Mouse (Mus musculus) hindbrain, embryonic 15.5 days (tissue): ENCODE results near the gene Tmem221. TPM values are rescaled to one million over a fixed set of nuclear protein-coding genes. Genes with fewer than 3 reads are reported as not detected.

Source experiments
- ATAC-seq: fragments of 200-750 bp; cut with Nextera tagmentation; 2 replicates; pipeline ENCODE4 v1.8.0; 2017; ENCODE audit warnings: low read depth, moderate number of reproducible peaks, moderate TSS enrichment; ENCODE audit not compliant: low FRiP score
- H3K27ac ChIP-seq: fragments of 300-500 bp; sonication (generic); replicated peaks from 2 replicates; pipeline ENCODE4 v1.5.1; 2015; ENCODE audit warnings: mild to moderate bottlenecking, inconsistent platforms
- H3K27me3 ChIP-seq: fragments of 300-500 bp; sonication (generic); 2 replicates; pipeline ENCODE4 v1.6.1; 2015; ENCODE audit warnings: control low read depth, inconsistent platforms
- H3K36me3 ChIP-seq: fragments of 300-500 bp; sonication (generic); 2 replicates; pipeline ENCODE4 v1.6.1; 2015; ENCODE audit warnings: control low read depth, inconsistent platforms
- H3K4me1 ChIP-seq: fragments of 300-500 bp; sonication (generic); replicated peaks from 2 replicates; pipeline ENCODE4 v1.6.1; 2015; ENCODE audit warnings: control low read depth, inconsistent platforms
- H3K4me2 ChIP-seq: fragments of 300-500 bp; sonication (generic); 2 replicates; pipeline ENCODE4 v1.6.1; 2015; ENCODE audit warnings: moderate library complexity, mild to moderate bottlenecking, inconsistent platforms
- H3K4me3 ChIP-seq: fragments of 300-500 bp; sonication (generic); 2 replicates; pipeline ENCODE4 v1.5.1; 2015; ENCODE audit warnings: mild to moderate bottlenecking, inconsistent platforms
- H3K9ac ChIP-seq: fragments of 300-500 bp; sonication (generic); 2 replicates; pipeline ENCODE4 v1.6.1; 2015; ENCODE audit warnings: inconsistent platforms
- H3K9me3 ChIP-seq: fragments of 300-500 bp; sonication (generic); 2 replicates; pipeline ENCODE4 v1.6.1; 2016; ENCODE audit warnings: control low read depth, inconsistent platforms
- WGBS: fragments of 180-500 bp; shearing (Covaris S2); methylation state at CpG from one replicate; pipeline ENCODE4 v1.1.7; 2015; 5-methylcytosine and 5-hydroxymethylcytosine counted together
- polyA plus RNA-seq: library from polyadenylated mRNA; unstranded; fragments of >200 nt; fragmentation: Nextera tagmentation; extraction: Ambion mirVana; gene quantifications from 2 replicates; pipeline ENCODE4 v1.2.1, GENCODE M21; 2015

Gene Tmem221
- polyA plus RNA-seq, 1 experiment from 2014 or later, result 0.21 TPM

DNA sequence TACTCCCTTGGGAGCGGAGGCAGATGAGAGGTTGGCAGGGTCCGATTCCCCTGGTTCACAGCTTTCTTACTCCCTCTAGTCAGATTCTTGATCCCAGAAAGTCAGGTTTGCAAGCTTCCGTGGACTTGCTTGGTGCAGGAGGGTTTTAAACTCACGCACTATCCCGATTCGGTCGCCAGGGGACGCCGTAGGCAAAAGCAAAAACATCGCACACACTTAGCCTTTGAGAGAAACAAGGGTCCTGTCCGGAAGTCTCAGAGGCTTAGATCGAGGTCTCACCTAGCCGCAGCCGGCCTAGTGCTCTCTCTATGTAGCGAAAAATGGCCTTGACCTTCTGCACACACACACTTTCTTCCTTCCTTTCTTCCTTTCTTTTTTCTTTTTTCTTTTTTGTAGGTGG is 2.7 kb upstream of the Tmem221 start:
- no peak for ATAC-seq
- Histone ChIP-seq H3K9me3 (no peaks in the 10 kb centered on the region; the same call in 1 of the 2 replicates), H3K27ac (no peak overlapping the region), H3K4me2 (no peak overlapping the region), H3K27me3 (peaks cover 74% of the 10 kb centered on the region), H3K4me1 (peaks cover 20% of the 10 kb centered on the region), H3K9ac (no peak overlapping the region), H3K4me3 (no peak overlapping the region), H3K36me3 (no peaks in the 10 kb centered on the region)
- 4% methylated on average over 15 of the region's 15 CpGs for WGBS

DNA sequence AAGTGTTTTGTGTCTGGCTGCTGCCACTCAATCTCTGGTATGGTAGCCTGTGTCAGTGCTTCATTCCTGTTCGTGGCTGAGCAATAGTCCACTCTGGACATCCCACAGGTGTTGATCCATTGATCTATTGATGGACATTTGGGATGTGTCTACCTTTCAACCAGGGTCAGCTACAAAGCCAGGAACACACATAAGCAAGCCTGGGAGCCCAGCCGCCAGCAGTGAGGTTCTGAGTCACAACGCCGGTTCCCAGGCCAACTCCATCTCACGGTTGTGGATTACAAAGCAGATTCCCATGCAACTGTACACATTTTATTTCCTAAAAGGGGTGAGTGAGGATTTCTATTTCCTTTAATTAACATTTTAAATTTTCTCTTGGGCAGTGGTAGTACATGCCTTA is 2.1 kb upstream of the Tmem221 start:
- H3K4me1 ChIP-seq, result peaks cover 20% of the 10 kb centered on the region
- 84% methylated on average over 5 of the region's 5 CpGs for whole genome bisulfite sequencing
- no peak overlapping the region for H3K27ac ChIP-seq
- H3K9me3 ChIP-seq, result no peaks in the 10 kb centered on the region; the same call in 1 of the 2 replicates
- no peak for ATAC-seq
- H3K9ac ChIP-seq, result no peak overlapping the region
- no peak overlapping the region for H3K4me3 ChIP-seq
- H3K4me2 ChIP-seq, result no peak overlapping the region
- peaks cover 80% of the 10 kb centered on the region for H3K27me3 ChIP-seq
- H3K36me3 ChIP-seq, result no peaks in the 10 kb centered on the region

DNA sequence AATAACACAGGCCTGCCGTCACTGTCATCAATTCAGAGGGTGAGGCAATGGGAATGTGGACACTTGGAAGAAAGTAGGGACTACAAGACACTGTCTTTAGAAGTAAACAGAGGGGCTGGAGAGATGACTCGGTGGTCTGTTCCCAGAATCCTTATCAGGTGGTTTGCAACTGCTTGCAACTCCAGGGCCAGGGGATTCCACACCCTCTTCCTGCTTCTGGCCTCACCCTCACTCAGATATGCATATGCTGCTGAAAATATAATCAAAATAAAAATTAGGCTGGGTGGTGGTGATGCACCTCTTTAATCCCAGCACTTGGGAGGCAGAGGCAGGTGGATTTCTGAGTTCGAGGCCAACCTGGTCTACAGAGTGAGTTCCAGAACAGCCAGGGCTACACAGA is 1.4 kb upstream of the Tmem221 start:
- Histone ChIP-seq H3K4me3 (no peak overlapping the region), H3K4me2 (no peak overlapping the region), H3K27me3 (peaks cover 81% of the 10 kb centered on the region), H3K9ac (no peak overlapping the region), H3K4me1 (peaks cover 20% of the 10 kb centered on the region), H3K9me3 (no peaks in the 10 kb centered on the region; the same call in 1 of the 2 replicates), H3K27ac (no peak overlapping the region), H3K36me3 (no peaks in the 10 kb centered on the region)
- no peak for ATAC-seq
- 84% methylated on average over 3 of the region's 3 CpGs for WGBS

DNA sequence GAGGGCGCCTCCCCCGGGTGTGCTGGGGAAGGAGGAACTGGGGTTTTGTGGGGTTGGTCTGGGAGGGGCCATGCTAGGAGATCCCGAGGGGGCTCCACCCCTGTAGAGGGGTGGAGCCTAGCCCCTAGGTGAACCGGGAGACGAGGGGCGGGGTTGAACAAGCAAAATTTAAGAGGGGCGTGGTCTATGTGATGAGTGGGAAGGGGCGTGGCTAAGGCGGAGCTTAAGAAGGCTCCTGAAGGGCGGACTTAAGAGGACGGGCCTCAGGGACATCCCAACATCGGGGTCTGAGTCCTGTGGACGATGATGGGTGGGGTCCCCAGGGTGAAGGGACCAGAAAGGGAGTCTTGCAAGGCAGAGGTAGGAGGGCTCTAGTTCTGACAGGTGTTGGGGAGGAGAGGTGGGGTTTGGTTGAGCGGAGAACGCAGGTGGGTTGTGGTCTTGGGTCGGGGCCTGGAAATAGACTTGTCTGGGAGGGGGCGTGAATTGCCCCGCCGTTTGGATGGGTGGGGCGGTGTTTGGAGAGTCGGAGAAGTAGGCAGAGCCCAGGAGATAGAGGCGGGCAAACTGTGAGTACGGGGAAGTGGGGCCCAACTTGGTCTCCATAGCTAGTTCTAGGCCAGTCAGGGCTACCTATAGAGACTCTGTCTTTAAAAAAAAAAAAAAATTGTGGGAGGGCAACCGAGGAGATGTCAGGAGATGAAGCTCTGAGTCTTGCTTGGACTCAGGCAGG is 453 bp upstream of the Tmem221 start:
- Histone ChIP-seq H3K36me3 (no peaks in the 10 kb centered on the region), H3K4me2 (peak overlapping the region; percentile 46), H3K9me3 (no peaks in the 10 kb centered on the region; the same call in 1 of the 2 replicates), H3K4me3 (peak overlapping the region; percentile 25), H3K4me1 (peaks cover 20% of the 10 kb centered on the region), H3K27ac (no peak overlapping the region), H3K27me3 (peaks cover 84% of the 10 kb centered on the region), H3K9ac (no peak overlapping the region)
- WGBS, result 4% methylated on average over 24 of the region's 24 CpGs
- ATAC-seq, result no peak

DNA sequence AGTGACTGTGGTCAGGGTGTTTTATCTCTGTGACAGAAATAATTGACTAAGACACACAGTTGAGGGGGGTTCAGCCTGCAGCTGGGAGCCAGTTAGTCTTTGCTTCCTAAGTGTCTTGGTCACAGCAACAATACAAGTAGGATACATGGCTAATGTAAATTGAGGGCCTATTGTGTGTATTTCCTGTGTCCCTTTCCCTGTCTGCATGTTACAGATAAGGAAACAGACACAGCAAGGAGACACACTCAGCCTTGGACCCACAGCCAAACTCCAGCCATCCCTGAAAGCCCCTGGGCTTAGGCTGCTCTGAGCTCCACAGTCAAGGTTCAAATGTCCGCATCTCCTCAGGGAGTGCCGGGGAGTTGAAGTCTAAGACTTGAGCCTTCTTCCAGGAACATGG is 4.0 kb downstream of the Tmem221 start:
- Histone ChIP-seq H3K27me3 (peaks cover 42% of the 10 kb centered on the region), H3K9ac (no peak overlapping the region), H3K36me3 (no peaks in the 10 kb centered on the region), H3K9me3 (no peaks in the 10 kb centered on the region), H3K27ac (no peak overlapping the region), H3K4me1 (peaks cover 11% of the 10 kb centered on the region), H3K4me2 (no peak overlapping the region), H3K4me3 (no peak overlapping the region)
- WGBS, result 81% methylated on average over 2 of the region's 2 CpGs
- ATAC-seq, result no peak

DNA sequence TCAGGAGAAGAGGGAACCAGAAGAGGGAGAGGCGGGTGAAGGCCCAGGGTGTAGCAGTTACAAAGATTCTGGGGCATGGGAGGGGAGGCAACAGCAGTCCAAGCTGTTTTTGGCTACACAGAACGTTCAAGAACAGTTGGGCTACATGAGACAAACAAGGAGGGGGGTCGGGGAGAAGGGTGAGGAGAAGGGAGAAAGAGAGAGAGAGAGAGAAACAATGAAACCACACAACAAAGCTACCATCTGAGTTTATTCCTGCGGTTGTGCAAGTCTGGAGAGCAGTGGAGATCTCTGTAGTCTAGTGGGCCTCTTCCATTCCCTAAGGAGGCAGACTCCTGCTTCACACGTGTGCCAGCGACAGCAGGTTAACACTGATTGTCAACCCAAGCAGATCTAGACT is 4.7 kb downstream of the Tmem221 start:
- Histone ChIP-seq H3K4me3 (no peak overlapping the region), H3K27ac (no peak overlapping the region), H3K27me3 (peaks cover 36% of the 10 kb centered on the region), H3K9me3 (no peaks in the 10 kb centered on the region), H3K4me2 (no peak overlapping the region), H3K4me1 (peaks cover 9% of the 10 kb centered on the region), H3K9ac (no peak overlapping the region), H3K36me3 (no peaks in the 10 kb centered on the region)
- WGBS, result 68% methylated on average over 6 of the region's 6 CpGs
- no peak for ATAC-seq

DNA sequence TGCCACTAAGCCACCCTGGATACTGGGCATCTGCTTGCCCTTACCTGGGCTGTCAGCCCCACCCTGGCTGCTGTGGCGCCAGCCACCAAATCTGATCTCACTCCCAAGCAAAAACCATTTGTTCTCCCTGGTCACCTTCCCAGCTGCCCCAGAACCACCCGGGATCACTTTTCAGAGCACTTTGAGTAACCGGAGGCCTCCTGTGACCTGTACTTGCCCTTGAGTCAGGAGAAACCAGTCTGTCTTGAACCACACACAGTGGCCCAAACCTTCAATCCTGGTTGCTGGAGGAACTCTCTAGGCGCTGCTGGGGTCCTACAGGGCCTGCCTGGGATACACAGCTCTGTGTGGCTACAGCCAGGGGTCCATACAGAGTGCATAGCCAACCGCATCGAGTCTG is 5.9 kb downstream of the Tmem221 start:
- ATAC-seq, result no peak
- no peak overlapping the region for H3K9ac ChIP-seq
- no peaks in the 10 kb centered on the region for H3K4me1 ChIP-seq
- peaks cover 24% of the 10 kb centered on the region for H3K27me3 ChIP-seq
- no peaks in the 10 kb centered on the region for H3K9me3 ChIP-seq
- no peak overlapping the region for H3K4me2 ChIP-seq
- WGBS, result 70% methylated on average over 6 of the region's 6 CpGs
- H3K4me3 ChIP-seq, result no peak overlapping the region
- no peak overlapping the region for H3K27ac ChIP-seq
- H3K36me3 ChIP-seq, result peaks cover 5% of the 10 kb centered on the region; the same call in 1 of the 2 replicates

DNA sequence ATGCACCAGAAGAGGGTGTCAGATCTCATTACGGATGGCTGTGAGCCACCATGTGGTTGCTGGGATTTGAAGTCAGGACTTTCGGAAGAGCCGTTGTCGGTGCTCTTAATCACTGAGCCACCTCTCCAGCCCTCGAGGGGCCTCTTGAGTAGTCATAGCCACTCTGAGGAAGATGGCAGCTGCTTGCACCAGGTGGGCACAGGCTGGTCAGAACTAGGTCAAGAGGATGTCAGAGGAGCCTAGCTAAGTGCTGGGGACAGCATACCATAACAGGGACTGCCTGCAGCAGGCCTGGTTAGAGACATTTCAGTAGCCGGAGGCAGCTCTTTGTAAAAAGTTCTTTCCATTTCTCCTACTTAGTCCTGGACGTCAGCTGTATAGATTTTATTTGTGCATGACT is 7.9 kb downstream of the Tmem221 start:
- no peak overlapping the region for H3K9ac ChIP-seq
- peaks cover 15% of the 10 kb centered on the region for H3K36me3 ChIP-seq
- no peaks in the 10 kb centered on the region for H3K4me1 ChIP-seq
- H3K27me3 ChIP-seq, result 0 out of 2 replicates have a peak, but pooled peaks cover 4% of the 10 kb centered on the region
- no peak for ATAC-seq
- WGBS, result 70% methylated on average over 7 of the region's 7 CpGs
- no peak overlapping the region for H3K27ac ChIP-seq
- H3K9me3 ChIP-seq, result no peaks in the 10 kb centered on the region
- H3K4me2 ChIP-seq, result no peak overlapping the region
- H3K4me3 ChIP-seq, result no peak overlapping the region

DNA sequence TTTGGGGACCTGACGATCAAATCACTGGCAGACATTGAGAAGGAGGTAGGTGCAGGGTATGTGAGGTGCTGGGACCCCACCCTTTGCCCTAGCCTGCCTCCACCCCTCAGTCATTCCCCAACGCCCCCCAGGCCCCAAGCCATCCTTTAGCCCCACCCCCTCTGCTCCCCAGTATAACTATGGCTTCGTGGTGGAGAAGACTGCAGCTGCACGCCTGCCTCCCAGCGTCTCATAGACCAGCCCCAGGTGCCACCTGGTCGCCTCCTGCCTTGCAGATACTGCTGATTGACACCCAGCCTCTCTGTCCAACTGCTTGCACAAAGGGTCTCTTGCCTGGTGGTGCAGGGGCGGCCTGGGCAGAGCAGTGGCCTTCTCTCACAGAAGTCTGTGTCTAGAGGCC is 11.1 kb downstream of the Tmem221 start:
- H3K4me1 ChIP-seq, result peaks cover 10% of the 10 kb centered on the region
- peaks cover 18% of the 10 kb centered on the region for H3K36me3 ChIP-seq
- ATAC-seq, result no peak
- H3K9ac ChIP-seq, result no peak overlapping the region
- no peaks in the 10 kb centered on the region for H3K27me3 ChIP-seq
- no peak overlapping the region for H3K27ac ChIP-seq
- no peaks in the 10 kb centered on the region for H3K9me3 ChIP-seq
- H3K4me2 ChIP-seq, result no peak overlapping the region
- H3K4me3 ChIP-seq, result no peak overlapping the region
- WGBS, result 89% methylated on average over 7 of the region's 7 CpGs

DNA sequence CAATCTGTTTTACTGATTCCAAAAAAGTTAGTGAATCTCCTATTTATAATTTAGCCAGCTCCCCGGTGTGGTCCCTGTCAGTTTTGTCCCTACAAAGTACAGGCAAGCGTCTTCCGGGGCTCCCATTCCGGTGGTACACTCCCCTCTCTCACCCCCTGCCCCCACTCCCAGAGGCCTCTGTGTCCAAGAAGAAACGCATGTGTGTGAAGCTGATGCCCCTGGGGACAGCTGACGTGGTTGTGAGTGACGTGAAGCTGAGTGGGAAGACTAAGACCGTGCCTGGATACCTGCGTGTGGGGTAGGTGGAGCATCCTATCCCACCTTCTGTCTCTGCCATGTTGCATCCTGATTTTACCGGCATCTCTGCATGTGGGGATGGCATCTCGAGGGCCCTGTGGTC is 13.6 kb downstream of the Tmem221 start:
- Histone ChIP-seq H3K4me3 (no peak overlapping the region), H3K27me3 (no peaks in the 10 kb centered on the region), H3K27ac (no peak overlapping the region), H3K36me3 (peaks cover 18% of the 10 kb centered on the region), H3K9me3 (no peaks in the 10 kb centered on the region), H3K4me2 (no peak overlapping the region), H3K9ac (no peak overlapping the region), H3K4me1 (peaks cover 10% of the 10 kb centered on the region)
- WGBS, result 92% methylated on average over 11 of the region's 11 CpGs
- ATAC-seq, result no peak

DNA sequence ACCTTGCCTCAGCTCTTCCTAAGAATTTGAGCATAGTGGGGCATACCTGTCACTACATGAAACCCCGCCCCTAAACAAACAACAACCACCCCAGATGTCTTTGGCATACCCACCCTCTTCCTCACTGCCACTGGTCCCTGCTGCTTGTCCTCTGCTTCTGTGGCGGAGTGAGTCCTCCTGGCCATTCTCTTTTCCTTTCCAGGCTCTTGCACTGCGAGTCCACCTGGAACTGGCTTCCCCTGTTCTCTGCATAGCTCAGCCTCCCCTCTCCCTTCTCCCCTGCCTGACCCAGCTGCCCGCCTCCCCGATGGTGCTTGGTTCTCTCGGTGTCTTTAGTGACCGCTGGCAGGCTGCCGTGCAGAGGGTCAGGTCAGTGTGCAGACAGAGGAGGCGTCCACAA is 14.9 kb downstream of the Tmem221 start:
- Histone ChIP-seq H3K4me2 (peak overlapping the region; percentile 55), H3K4me3 (peak overlapping the region; percentile 75), H3K4me1 (peaks cover 10% of the 10 kb centered on the region), H3K27ac (no peak overlapping the region), H3K27me3 (no peaks in the 10 kb centered on the region), H3K9ac (peak overlapping the region; percentile 70; the same call in 1 of the 2 replicates), H3K9me3 (no peaks in the 10 kb centered on the region), H3K36me3 (peaks cover 18% of the 10 kb centered on the region)
- WGBS, result 86% methylated on average over 9 of the region's 9 CpGs
- no peak for ATAC-seq

DNA sequence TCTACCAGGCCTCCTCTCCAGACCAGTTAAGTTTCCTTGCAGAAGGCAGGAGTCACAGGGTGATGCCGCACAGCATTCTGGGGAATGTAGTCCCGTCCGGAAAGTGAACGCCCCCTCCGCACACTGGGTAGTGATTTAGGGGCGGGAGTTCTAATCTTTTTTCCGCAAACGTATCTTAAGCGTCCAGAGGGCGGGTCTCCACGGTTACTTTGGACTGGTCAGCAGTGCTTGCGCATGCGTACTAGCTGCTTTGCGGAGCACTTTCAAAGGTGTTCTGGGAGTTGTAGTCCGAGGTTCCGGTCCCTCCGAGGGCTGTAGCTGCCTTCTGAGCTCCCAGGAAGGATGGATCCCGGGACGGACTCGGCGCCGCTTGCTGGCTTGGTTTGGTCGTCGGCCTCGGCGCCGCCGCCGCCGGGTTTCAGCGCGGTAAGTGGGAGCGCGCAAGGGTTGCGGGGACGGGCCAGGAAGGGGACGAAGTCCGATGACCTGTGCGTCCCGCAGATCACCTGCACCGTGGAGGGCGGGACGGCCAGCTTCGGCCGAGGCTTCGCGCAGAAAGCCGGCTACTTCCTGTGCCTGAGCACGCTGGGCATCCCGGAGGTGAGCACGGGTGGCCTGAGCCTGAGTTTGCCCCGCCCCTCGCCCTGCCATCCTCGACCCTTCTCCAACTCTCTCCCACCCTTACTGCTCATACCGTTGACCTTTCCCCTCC is 15.9 kb downstream of the Tmem221 start, which contains the start of gene Mvb12a:
Mvb12a (plus strand) TSS at position 291 of the 712 bp plus-strand sequence.
- peak; percentile 97 for ATAC-seq
- Histone ChIP-seq H3K4me1 (peaks cover 10% of the 10 kb centered on the region), H3K36me3 (peaks cover 14% of the 10 kb centered on the region), H3K27ac (peak within 1 kb of the TSS; percentile 69), H3K9ac (peak within 1 kb of the TSS; percentile 70), H3K9me3 (no peaks in the 10 kb centered on the region), H3K4me2 (peak within 1 kb of the TSS; percentile 55), H3K27me3 (peaks cover 3% of the 10 kb centered on the region; the same call in 1 of the 2 replicates), H3K4me3 (peak within 1 kb of the TSS; percentile 75)
- under 1% methylated on average over 55 of the region's 55 CpGs for WGBS
